Mouse (Mus musculus) heart, embryonic 14.5 days (tissue): ENCODE data around the gene Zfp654. TPM values are rescaled to one million over a fixed set of nuclear protein-coding genes. Genes with fewer than 3 reads are reported as not detected.

ENCODE experiments used
- ATAC-seq: fragments of 200-750 bp; cut with Nextera tagmentation; 2 replicates; pipeline ENCODE4 v1.8.0; 2017; ENCODE audit warnings: low read depth, moderate TSS enrichment; ENCODE audit not compliant: insufficient number of reproducible peaks, insufficient read depth, low FRiP score
- H3K27ac ChIP-seq, 2 experiments: fragments of 200-500 bp in 1 of 2; fragments of 300-500 bp in 1 of 2; sonication (generic) in 1 of 2; replicated peaks in 1 of 2; 2 replicates each; pipeline ENCODE4 v1.5.1; 2012 to 2014; ENCODE audit warnings: low read depth in 2 of 2, low read length in 2 of 2, control low read depth in 1 of 2, mild to moderate bottlenecking in 1 of 2, mixed read lengths in 1 of 2; ENCODE audit not compliant: control insufficient read depth in 1 of 2, insufficient read depth in 1 of 2
- H3K27me3 ChIP-seq: fragments of 300-500 bp; sonication (generic); 2 replicates; pipeline ENCODE4 v1.6.1; 2014; ENCODE audit warnings: mild to moderate bottlenecking, low read length, control low read depth; ENCODE audit not compliant: control insufficient read depth, insufficient read depth
- H3K36me3 ChIP-seq: fragments of 300-500 bp; sonication (generic); 2 replicates; pipeline ENCODE4 v1.6.1; 2014; ENCODE audit warnings: mild to moderate bottlenecking, control low read depth, low read length, mixed read lengths; ENCODE audit not compliant: control insufficient read depth, insufficient read depth
- H3K4me1 ChIP-seq, 2 experiments: fragments of 200-500 bp in 1 of 2; fragments of 300-500 bp in 1 of 2; sonication (generic) in 1 of 2; 2 replicates each; pipeline ENCODE4 v1.6.1; 2012 to 2014; ENCODE audit warnings: low read length in 2 of 2, control low read depth in 1 of 2, mixed read lengths in 1 of 2; ENCODE audit not compliant: control insufficient read depth in 2 of 2, insufficient read depth in 2 of 2
- H3K4me2 ChIP-seq: fragments of 300-500 bp; sonication (generic); 2 replicates; pipeline ENCODE4 v1.6.1; 2014; ENCODE audit warnings: mild to moderate bottlenecking, low read length
- H3K4me3 ChIP-seq, 2 experiments: fragments of 200-500 bp in 1 of 2; fragments of 300-500 bp in 1 of 2; sonication (generic) in 1 of 2; 2 replicates each; pipeline ENCODE4 v1.5.1; 2012 to 2014; ENCODE audit warnings: low read length in 2 of 2, mild to moderate bottlenecking in 2 of 2, control low read depth in 1 of 2, low read depth in 1 of 2, moderate library complexity in 1 of 2; ENCODE audit not compliant: control insufficient read depth in 1 of 2, insufficient read depth in 1 of 2
- H3K9ac ChIP-seq: fragments of 300-500 bp; sonication (generic); 2 replicates; pipeline ENCODE4 v1.6.1; 2014; ENCODE audit warnings: mild to moderate bottlenecking, low read length
- H3K9me3 ChIP-seq: fragments of 300-500 bp; sonication (generic); 2 replicates; pipeline ENCODE4 v1.6.1; 2016; ENCODE audit warnings: low read length, control low read depth; ENCODE audit not compliant: control insufficient read depth
- WGBS: fragments of 180-500 bp; shearing (Covaris S2); extraction: QIAGEN DNeasy Blood & Tissue Kit; methylation state at CpG from one replicate; pipeline ENCODE4 v1.1.7; 2014; 5-methylcytosine and 5-hydroxymethylcytosine counted together
- polyA plus RNA-seq: library from polyadenylated mRNA; unstranded; fragments of >200 nt; fragmentation: Nextera tagmentation; extraction: Ambion mirVana; gene quantifications from 2 replicates; pipeline ENCODE4 v1.2.1, GENCODE M21; 2014

Zfp654 gene
- polyA plus RNA-seq, 1 experiment from 2014 or later: 9.0 TPM

DNA sequence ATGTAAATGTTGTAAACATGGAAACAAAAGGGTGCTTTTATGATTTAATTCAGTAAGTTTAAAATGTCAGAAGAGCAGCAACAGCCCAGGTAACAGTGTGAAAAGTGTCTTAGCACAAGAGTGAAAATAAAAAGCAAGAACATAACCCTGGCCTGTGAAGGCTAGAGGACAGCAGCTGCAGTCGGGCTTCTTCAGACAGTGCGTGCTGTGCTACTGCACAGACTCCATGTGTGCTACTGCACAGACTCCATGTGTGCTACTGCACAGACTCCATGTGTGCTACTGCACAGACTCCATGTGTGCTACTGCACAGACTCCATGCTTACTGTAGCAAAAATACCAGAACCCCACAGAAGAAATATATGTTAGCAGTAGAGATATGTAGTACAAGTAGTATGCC, 14.7 kb downstream of the Zfp654 start:
- Histone ChIP-seq H3K4me2 (no peak overlapping the region), H3K4me3 (no peak overlapping the region), H3K9me3 (no peaks in the 10 kb centered on the region), H3K27ac (no peak overlapping the region), H3K27me3 (no peaks in the 10 kb centered on the region), H3K9ac (no peak overlapping the region), H3K4me1 (peaks cover 0 to 5% of the 10 kb centered on the region in 2 experiments; a peak in 1 of 4 replicates), H3K36me3 (no peaks in the 10 kb centered on the region)
- WGBS: 75% methylated on average over 2 of the region's 2 CpGs
- no peak for ATAC-seq

DNA sequence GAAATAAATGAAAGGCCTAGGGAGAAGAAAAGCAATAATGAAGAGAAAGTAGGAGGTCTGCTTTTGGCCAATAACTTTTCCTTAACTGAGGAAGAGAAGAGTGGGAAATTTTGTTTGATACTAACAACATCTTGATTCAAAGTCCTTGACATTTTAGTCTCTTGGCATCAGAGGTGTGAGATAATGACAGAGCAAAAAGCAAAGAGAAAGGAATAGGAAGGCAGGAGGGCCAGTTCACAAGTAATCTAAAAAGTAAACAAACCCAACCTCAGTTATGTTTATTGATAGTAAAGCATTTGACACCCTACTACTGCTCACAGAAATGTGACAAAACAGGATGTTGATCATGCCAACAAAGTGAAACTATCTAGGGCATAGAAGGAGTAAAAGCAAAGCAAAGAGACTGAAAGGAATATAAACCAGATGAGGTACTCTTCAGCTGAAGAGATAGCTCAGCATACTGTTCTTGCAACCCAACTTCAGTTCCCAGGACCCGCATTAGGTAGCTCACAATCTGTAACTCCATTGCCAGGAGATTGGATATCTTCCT, 15.4 kb downstream of the Zfp654 start:
- Histone ChIP-seq H3K36me3 (no peaks in the 10 kb centered on the region), H3K9me3 (no peaks in the 10 kb centered on the region), H3K9ac (no peak overlapping the region), H3K4me2 (no peak overlapping the region), H3K4me3 (no peak overlapping the region), H3K4me1 (peaks cover 0 to 7% of the 10 kb centered on the region in 2 experiments; a peak in 1 of 4 replicates), H3K27me3 (no peaks in the 10 kb centered on the region), H3K27ac (no peak overlapping the region)
- WGBS: 41% methylated on average over 1 of the region's 1 CpGs
- no peak for ATAC-seq

DNA sequence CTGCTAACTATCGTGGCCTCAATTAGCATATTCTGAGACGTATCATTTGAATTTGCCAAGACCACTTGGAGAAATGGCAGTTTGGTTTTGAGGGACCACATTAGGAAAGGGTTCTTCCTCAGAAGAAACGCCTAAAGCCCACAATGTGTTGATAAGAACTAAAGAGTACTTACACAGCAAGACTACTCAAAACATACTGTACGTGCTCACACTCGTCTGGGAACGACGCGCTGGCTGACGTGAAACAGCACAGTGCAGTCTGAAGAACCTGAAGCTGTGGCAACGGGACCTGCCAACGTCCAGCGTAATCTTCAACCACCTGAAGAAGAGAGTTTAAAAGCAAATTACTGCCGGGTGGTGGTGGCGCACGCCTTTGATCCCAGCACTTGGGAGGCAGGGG, 21.2 kb downstream of the Zfp654 start:
- 56% methylated on average over 15 of the region's 15 CpGs for WGBS
- H3K4me3 ChIP-seq: no peak overlapping the region
- no peaks in the 10 kb centered on the region for H3K9me3 ChIP-seq
- H3K27ac ChIP-seq: no peak overlapping the region
- no peak overlapping the region for H3K9ac ChIP-seq
- H3K27me3 ChIP-seq: no peaks in the 10 kb centered on the region
- no peak overlapping the region for H3K4me2 ChIP-seq
- ATAC-seq: no peak
- H3K4me1 ChIP-seq: peaks cover 0 to 3% of the 10 kb centered on the region in 2 experiments; a peak in 1 of 4 replicates
- H3K36me3 ChIP-seq: peaks cover 15% of the 10 kb centered on the region

DNA sequence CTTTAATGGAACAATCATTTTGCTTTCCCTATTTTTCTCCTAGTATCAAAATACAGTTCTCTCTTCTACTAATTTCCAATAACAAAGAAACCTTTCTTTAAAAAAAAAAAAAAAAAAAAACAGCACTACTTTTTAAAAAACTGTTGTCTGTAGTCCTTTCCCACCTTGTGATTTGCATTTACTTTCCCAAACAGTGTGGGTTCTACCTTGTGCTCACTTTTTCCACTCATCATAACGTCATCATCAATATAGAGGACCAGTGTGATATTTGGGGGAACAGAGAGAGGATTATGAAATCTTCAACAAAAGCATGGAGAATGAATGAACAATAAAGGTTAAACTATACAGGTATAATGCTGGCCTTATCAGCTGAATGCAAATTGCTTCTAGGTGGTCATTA, 27.0 kb downstream of the Zfp654 start:
- Histone ChIP-seq H3K36me3 (peaks cover 8% of the 10 kb centered on the region), H3K27me3 (no peaks in the 10 kb centered on the region), H3K4me1 (no peaks in the 10 kb centered on the region), H3K9me3 (no peaks in the 10 kb centered on the region), H3K27ac (no peak overlapping the region), H3K9ac (no peak overlapping the region), H3K4me2 (no peak overlapping the region), H3K4me3 (no peak overlapping the region)
- no peak for ATAC-seq
- 90% methylated on average over 1 of the region's 1 CpGs for WGBS

DNA sequence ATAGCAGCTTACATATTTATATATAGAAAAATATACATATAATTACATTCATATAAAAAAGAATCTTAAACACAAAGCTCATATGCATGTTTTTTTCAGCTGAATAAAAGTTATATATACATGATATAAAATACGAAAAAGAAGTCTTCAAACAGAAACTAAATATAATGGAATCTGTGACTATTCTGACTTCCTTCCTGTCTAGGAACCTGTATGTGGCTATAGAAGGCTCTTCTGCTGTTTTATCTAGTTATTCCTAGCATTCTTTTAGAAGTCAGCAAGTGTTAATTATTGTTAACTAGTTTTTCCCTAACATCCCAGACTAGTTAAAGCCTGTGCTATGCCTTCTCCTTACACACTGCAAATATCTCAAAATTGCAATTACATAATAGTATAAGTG, 27.6 kb downstream of the Zfp654 start:
- no peak for ATAC-seq
- H3K27me3 ChIP-seq: no peaks in the 10 kb centered on the region
- WGBS: 78% methylated on average over 1 of the region's 1 CpGs

DNA sequence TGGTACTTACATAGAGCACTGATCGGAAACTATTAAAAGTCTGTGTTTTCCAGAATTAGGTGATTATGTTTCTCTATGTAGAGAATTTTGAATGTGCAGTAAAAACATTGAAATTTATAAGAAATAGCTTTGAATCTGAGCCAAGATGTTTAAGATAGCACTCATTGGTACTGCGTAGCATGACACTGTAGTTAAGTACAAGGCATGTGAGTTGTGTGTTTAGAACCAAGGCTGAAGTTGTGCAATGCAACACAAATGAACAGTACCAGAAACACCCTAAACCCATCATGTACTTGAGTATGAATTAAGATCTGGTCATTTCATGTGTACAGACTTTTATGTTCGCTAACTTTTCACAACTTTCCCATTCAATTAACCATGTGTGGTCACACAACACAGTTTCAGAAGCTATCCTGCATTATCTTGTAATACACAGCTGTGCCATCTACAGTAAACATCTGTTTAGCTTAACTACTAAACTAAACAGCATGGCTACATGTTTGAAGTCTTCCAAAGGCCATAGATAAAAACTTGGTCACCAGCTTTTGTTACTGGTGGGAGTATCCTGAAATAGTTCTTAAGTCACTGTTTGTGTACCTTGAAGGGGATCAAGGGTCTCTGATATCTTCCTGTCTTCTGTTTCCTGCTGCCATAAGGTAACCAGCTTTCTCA, 34.2 kb downstream of the Zfp654 start:
- H3K4me2 ChIP-seq: no peak overlapping the region
- no peak overlapping the region for H3K9ac ChIP-seq
- H3K27ac ChIP-seq: no peak overlapping the region
- ATAC-seq: no peak
- H3K36me3 ChIP-seq: peaks cover 12% of the 10 kb centered on the region
- H3K9me3 ChIP-seq: no peaks in the 10 kb centered on the region
- 94% methylated on average over 3 of the region's 3 CpGs for WGBS
- H3K4me1 ChIP-seq: no peaks in the 10 kb centered on the region
- H3K27me3 ChIP-seq: no peaks in the 10 kb centered on the region
- no peak overlapping the region for H3K4me3 ChIP-seq

More for the DNA sequence above, 27.6 kb downstream of the Zfp654 start:
- no peaks in the 10 kb centered on the region for H3K9me3 ChIP-seq
- H3K9ac ChIP-seq: no peak overlapping the region
- H3K36me3 ChIP-seq: peaks cover 5% of the 10 kb centered on the region
- no peak overlapping the region for H3K4me3 ChIP-seq
- no peak overlapping the region for H3K4me2 ChIP-seq
- no peak overlapping the region for H3K27ac ChIP-seq
- H3K4me1 ChIP-seq: no peaks in the 10 kb centered on the region

DNA sequence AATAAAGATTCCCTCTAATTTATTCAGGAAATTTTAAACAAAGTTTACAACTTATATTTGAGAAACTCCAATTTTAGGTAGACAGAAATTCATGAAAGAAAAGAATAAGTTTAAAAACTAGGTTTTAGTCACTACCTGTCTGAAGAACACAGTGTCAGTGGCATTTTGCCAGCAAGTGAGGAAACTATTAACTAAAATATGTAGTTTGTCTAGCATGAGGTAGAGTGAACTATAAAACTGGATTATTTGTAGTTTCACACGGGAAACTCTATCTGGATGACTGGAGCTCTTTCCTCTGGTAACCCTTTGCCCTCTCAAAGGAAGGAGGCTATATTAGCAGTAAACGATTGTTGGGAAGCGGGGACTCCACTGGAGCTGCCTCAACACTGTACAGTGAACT, 48.4 kb downstream of the Zfp654 start:
- H3K27ac ChIP-seq: no peak overlapping the region
- 89% methylated on average over 3 of the region's 3 CpGs for WGBS
- no peak overlapping the region for H3K9ac ChIP-seq
- no peaks in the 10 kb centered on the region for H3K4me1 ChIP-seq
- no peaks in the 10 kb centered on the region for H3K27me3 ChIP-seq
- no peak for ATAC-seq
- H3K9me3 ChIP-seq: 0 out of 2 replicates have a peak, but pooled peaks cover 3% of the 10 kb centered on the region
- H3K36me3 ChIP-seq: peaks cover 8% of the 10 kb centered on the region
- no peak overlapping the region for H3K4me3 ChIP-seq
- H3K4me2 ChIP-seq: no peak overlapping the region

DNA sequence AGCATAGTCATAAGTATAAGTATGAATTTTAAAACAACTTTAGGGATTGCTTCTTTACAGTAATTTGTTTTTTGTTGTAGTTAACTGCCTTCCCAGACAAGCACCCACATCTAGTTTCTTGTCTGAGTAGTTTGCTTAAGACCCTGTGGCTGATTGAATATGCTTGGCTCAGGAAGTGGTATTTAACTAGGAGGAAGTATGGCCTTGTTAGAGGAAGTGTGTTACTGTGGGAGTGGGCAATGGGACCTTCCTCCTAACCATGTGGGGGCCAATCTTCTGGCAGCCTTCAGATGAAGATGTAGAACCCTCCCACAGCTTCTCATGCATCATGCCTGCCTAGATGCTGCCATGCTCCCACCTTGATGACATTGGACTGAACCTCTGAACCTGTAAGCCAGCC, 49.8 kb downstream of the Zfp654 start:
- Histone ChIP-seq H3K9ac (no peak overlapping the region), H3K4me2 (no peak overlapping the region), H3K27me3 (no peaks in the 10 kb centered on the region), H3K27ac (no peak overlapping the region), H3K4me3 (no peak overlapping the region), H3K36me3 (peaks cover 8% of the 10 kb centered on the region), H3K4me1 (no peaks in the 10 kb centered on the region), H3K9me3 (0 out of 2 replicates have a peak, but pooled peaks cover 3% of the 10 kb centered on the region)
- ATAC-seq: no peak
